Mouse (Mus musculus) testis, adult 2 months (tissue): ENCODE results near the gene Cdk7.

Source experiments
- CTCF ChIP-seq: fragments of 200-500 bp; IDR thresholded peaks from 2 replicates; pipeline ENCODE4 v1.5.1; 2012; ENCODE audit warnings: low read depth, mild to moderate bottlenecking, inconsistent platforms, low read length, moderate library complexity; ENCODE audit not compliant: control insufficient read depth, insufficient read depth, insufficient replicate concordance
- POLR2A ChIP-seq: fragments of 200-500 bp; IDR thresholded peaks from 2 replicates; pipeline ENCODE4 v1.6.1; 2012; ENCODE audit warnings: low read depth, mild to moderate bottlenecking, inconsistent platforms, low read length, moderate library complexity; ENCODE audit not compliant: control insufficient read depth

GRCm38 (mm10) chr13:100659864-100660456, 70.8 kb downstream of the Cdk7 start:
- TF ChIP-seq CTCF = peak; percentile 34; the same call in 1 of the 2 replicates
- TF ChIP-seq POLR2A = no peak
